Mouse (Mus musculus) gonadal fat pad, adult 2 months (tissue): ENCODE results near the gene Bmp8b. TPM values are rescaled to one million over a fixed set of nuclear protein-coding genes. Genes with fewer than 3 reads are reported as not detected.

ENCODE experiments used
- polyA plus RNA-seq: library from polyadenylated mRNA; depleted of rRNA; stranded (reverse); fragments of >200 nt; gene quantifications from 2 replicates; pipeline ENCODE4 v1.2.3, GENCODE M21; 2012; rRNA removed

Bmp8b gene
- polyA plus RNA-seq, 1 experiment: 0.20 TPM

Other genes with a start within 250 kb of the Bmp8b start
- 92.8 and 106 TPM in 2 replicates for gene Cap1, start 219.1 kb upstream of the Bmp8b start, polyA plus RNA-seq
- gene Mfsd2a, start 144.0 kb upstream of the Bmp8b start, polyA plus RNA-seq: 104 and 126 TPM in 2 replicates
- 5.6 and 10.3 TPM in 2 replicates for gene Mycl, start 109.5 kb upstream of the Bmp8b start, polyA plus RNA-seq
- gene Trit1, start 88.6 kb upstream of the Bmp8b start, polyA plus RNA-seq: 7.3 and 8.5 TPM in 2 replicates
- gene Oxct2b, start 11.1 kb downstream of the Bmp8b start, polyA plus RNA-seq: 2.0 and 2.5 TPM in 2 replicates
- 13.5 and 15.4 TPM in 2 replicates for gene Ppie, start 34.8 kb downstream of the Bmp8b start, polyA plus RNA-seq
- gene Hpcal4, start 78.1 kb downstream of the Bmp8b start, polyA plus RNA-seq: 0.18 and 0.95 TPM in 2 replicates
- gene Nt5c1a, start 96.3 kb downstream of the Bmp8b start, polyA plus RNA-seq: 0.23 and 0.31 TPM in 2 replicates
- gene Heyl, start 128.4 kb downstream of the Bmp8b start, polyA plus RNA-seq: 7.3 and 8.5 TPM in 2 replicates
- 58.2 and 64.0 TPM in 2 replicates for gene Pabpc4, start 157.2 kb downstream of the Bmp8b start, polyA plus RNA-seq
- gene Oxct2a, start 218.5 kb downstream of the Bmp8b start, polyA plus RNA-seq: 1.5 and 2.1 TPM in 2 replicates
- gene Bmp8a, start 238.1 kb downstream of the Bmp8b start, polyA plus RNA-seq: 3.1 and 6.7 TPM in 2 replicates